Mouse (Mus musculus) large intestine, adult 2 months (tissue): ENCODE data around the gene Itih2. TPM values are rescaled to one million over a fixed set of nuclear protein-coding genes. Genes with fewer than 3 reads are reported as not detected.
A peak's percentile ranks its signal among the peaks of the same experiment; 100 is the strongest.

ENCODE experiments used
- DNase-seq: peaks from one replicate; pipeline ENCODE4 v3.0.0-alpha.2; 2012; ENCODE audit warnings: low read depth, low spot score
- WGBS: fragments of 180-500 bp; shearing (Covaris S2); methylation state at CpG from one replicate; pipeline ENCODE4 v1.1.7; 2018; 5-methylcytosine and 5-hydroxymethylcytosine counted together
- polyA plus RNA-seq: library from polyadenylated mRNA; depleted of rRNA; stranded (reverse); fragments of >200 nt; gene quantifications from 2 replicates; pipeline ENCODE4 v1.2.3, GENCODE M21; 2012

Gene Itih2
- polyA plus RNA-seq, 1 experiment = 0.05 TPM

- 65% methylated on average over 4 of the region's 4 CpGs for WGBS
Measured at GRCm38 (mm10) chr2:10126122-10126521, 5.1 kb downstream of the Itih2 start.

DNA sequence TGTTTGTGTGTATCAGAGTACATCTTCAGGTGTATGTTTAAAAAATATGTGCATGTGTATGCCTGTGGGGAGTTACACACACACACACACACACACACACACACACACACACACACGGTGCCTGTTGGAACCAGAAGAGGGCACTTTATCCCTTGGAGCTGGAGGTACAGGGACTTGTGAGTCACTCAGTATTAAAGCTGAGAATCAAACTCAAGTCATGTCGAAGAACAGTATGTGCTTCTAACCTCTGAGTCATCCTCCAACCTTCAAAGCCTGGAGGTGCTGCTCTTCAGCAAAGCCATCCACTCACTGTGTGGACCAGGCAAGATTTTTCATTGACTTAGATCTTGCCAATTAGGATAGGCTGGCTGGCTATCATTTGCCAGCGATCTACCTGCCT lies 9.4 kb downstream of the Itih2 start:
- no peak for DNase-seq
- WGBS = 47% methylated on average over 3 of the region's 3 CpGs

More at GRCm38 (mm10) chr2:10126122-10126521, 5.1 kb downstream of the Itih2 start:
- DNase-seq = no peak

- WGBS = 71% methylated on average over 8 of the region's 8 CpGs
- no peak for DNase-seq
Measured at GRCm38 (mm10) chr2:10119276-10119675, 11.9 kb downstream of the Itih2 start.

DNA sequence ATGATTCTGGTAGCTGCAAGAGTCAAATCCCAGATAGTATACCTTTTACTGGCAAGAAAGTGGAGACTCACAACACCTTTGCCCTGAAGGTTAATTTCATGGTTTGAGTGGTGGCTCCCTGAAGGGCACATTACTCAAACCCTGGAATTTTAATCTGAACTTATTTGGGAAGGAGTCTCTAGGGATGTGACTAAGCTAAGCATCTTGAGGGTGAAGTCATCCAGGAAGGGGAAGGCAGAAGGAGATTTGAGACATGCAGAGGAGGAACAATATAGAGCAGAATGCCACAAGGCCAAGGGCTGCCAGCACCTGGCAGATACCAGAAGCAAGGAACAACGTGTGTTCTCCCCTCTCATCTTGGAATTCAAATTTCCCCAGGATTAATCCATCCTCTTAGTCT lies 12.4 kb downstream of the Itih2 start:
- no peak for DNase-seq
- 63% methylated on average over 1 of the region's 1 CpGs for WGBS

DNA sequence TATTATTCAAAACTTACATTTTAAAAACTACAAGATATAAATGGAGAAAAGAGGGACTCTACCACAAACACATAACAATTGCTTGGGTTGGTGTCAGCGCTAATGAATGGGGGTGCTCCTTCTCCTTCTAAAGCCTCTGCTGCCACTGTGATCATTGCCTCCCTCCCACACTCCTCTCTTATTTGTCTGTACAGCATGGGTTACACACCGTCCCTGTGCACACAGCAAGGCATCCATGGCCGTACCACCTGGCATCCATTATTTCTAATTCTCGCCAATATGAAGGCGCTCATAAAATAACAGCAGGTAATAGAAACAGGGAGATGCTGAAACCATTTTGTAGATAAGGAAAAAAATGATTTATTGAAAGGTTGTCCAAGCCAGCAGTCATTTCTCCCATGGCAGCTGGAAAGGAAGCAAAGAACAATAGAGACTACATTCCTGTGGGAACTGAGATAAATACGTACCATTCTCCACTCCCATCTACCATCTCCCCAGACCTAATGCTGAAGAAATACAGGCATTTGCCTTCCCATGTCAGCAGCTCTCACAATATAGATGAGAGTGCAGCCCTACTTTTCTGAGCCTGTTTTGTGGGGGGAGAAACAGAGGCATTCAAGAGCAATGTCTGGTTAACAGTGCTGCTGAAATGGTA lies 22.5 kb downstream of the Itih2 start:
- no peak for DNase-seq
- WGBS = 73% methylated on average over 6 of the region's 6 CpGs

DNA sequence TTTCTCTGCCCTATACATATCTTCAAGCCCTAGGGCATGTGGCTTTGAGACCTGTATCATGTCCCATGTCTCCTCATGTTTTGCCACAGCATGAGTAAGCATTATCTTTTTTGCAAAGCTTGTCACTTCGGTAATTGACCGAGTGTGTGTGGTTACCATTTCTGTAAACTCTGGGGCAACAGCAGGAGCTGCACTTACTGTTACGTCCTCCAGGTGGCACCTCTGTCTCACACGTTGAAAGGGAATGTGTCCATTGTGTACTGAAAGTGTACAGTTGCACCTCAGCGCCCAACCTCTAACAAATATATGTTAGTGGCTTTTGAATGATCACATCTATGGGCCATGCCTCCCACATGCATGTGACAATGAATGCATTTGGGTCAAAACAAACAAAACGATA lies 30.0 kb downstream of the Itih2 start:
- no peak for DNase-seq
- 21% methylated on average over 6 of the region's 6 CpGs for WGBS

DNA sequence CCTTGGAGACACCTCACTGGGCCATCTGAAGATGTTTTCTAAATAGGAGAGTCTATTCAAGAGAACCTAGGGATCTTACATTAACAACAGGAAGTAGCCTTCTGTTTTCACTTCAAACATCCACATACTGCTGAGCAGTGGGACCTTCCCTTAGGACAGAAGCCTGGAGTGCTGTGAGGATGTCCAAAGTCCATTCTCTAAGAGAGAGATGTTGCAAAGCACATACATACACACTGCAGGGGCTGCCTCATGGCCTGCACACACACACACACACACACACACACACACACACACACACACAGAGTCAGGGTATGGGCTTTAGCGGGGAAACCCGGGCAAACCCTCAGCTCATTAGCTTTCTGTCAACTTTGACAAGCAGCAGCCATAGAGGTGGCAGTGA lies 30.7 kb downstream of the Itih2 start:
- DNase-seq = no peak

GRCm38 (mm10) chr2:10098598-10099215 lies 32.5 kb downstream of the Itih2 start:
- WGBS = 37% methylated on average over 9 of the region's 9 CpGs
- DNase-seq = no peak

More for the DNA sequence above, 30.7 kb downstream of the Itih2 start:
- WGBS = 66% methylated on average over 2 of the region's 2 CpGs

- no peak for DNase-seq
Measured at GRCm38 (mm10) chr2:10094327-10095100, 36.7 kb downstream of the Itih2 start.

GRCm38 (mm10) chr2:10087256-10087850 lies 43.8 kb downstream of the Itih2 start:
- WGBS = 54% methylated on average over 8 of the region's 8 CpGs
- no peak for DNase-seq

More at GRCm38 (mm10) chr2:10094327-10095100, 36.7 kb downstream of the Itih2 start:
- WGBS = 46% methylated on average over 14 of the region's 14 CpGs

- no peak for DNase-seq
- WGBS = 78% methylated on average over 1 of the region's 1 CpGs
Measured at GRCm38 (mm10) chr2:10082737-10083136, 48.5 kb downstream of the Itih2 start.

DNA sequence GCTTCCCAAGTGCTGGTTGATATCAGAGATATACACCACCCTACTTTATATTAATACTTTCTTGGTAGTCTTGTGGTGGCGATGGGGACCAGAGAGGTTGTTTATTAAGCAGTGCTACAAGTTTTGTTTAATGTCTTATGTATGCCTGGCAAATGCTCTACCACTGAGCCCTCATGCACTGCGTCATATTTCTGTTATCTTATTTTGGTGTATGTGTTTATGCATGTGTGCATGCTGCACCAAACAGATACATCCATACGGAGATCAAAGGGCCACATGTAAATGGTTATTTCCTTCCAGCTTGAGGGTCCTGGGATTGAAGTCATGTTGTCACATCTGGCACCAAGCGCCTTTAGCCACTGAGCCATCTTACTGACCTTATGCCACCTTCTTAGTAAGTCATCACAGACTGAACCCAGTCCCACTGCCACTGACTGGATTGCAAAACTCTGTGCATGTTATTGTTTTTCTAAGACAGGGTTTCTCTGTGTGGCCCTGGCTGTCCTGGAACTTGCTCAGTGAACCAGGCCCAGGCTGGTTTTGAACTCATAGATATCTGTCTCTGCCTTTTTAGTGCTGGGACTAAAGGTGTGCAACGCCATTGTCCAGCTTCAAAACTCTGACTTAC lies 49.6 kb downstream of the Itih2 start:
- 82% methylated on average over 5 of the region's 5 CpGs for WGBS
- DNase-seq = no peak

DNA sequence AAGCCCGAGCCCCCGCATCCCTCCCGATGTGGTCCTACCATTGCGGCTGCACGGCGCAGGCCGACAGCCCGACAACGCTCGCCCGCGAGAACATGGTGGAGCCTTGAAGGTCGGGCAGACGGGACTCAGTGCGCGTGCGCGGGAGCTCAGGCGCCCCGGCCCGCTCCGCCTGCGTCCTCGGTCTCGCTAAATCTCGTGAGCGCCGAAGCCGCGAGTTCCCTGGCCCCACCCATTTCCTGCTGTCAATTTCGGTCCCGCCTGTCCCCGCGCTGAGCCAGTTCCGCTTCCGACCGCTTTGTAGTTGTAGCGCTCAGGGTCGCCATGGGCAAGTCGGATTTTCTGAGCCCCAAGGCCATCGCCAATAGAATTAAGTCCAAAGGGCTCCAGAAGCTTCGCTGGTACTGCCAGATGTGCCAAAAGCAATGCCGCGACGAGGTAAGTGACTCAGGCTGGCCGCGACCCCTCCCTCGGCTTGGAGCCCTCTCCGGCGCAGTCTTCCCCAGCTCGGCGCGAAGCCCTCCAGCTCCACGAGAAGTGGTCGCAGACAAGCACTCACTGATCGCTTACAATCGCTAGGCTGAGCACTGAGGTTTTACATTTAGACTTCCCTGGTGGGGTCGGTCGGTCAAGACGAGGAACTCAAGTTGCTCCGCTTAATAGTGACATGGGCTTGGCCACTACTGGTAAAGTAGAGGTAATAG lies 50.7 kb downstream of the Itih2 start, which contains the start of the genes Atp5c1 and Kin:
TSS of gene Atp5c1 (minus strand) at position 201 of the 701 bp plus-strand sequence.
TSS of gene Kin (plus strand) at position 284 of the 701 bp plus-strand sequence.
- under 1% methylated on average over 61 of the region's 61 CpGs for WGBS
- DNase-seq = peak; percentile 84

GRCm38 (mm10) chr2:10079745-10080309 lies 51.4 kb downstream of the Itih2 start:
- no peak for DNase-seq
- under 1% methylated on average over 28 of the region's 28 CpGs for WGBS

DNA sequence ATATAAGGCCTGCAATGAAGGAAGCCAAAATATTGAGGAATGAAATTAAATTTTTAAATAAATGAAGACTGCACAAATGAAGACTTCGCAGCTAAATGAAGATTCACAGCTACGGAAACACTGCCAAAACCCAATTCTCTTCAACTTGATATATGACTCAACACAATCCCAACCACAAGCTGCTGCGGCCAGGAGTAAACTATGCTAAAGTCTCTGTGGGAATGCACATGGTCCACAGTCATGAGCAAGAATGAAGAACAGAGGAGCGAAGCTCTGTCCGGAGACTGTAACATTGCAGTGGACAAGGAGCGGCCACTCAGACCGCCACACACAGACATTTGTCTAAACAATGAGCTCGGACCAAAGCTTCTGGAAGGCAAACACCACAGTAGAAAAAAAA lies 54.5 kb downstream of the Itih2 start:
- no peak for DNase-seq
- WGBS = 58% methylated on average over 8 of the region's 8 CpGs

DNA sequence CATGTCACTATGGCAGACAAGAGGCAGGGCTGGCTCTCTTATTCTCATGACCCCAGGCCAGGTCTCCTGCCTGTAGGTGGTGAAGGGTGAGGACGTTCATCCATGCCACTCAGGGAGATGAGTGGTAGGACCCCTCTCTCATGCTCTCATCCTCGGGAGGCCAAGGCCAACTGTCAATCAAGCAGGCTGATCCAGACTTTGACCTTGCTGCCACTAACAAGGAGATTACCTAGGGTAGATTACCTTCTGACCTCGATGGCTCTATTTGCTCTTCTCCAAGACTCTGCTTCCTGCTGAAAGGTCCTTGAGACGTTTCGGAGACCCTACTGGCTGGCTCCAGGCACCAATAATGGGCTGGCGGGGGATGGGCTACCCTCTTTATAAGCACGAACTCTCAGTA lies 56.7 kb downstream of the Itih2 start:
- no peak for DNase-seq
- WGBS = 44% methylated on average over 7 of the region's 7 CpGs

DNA sequence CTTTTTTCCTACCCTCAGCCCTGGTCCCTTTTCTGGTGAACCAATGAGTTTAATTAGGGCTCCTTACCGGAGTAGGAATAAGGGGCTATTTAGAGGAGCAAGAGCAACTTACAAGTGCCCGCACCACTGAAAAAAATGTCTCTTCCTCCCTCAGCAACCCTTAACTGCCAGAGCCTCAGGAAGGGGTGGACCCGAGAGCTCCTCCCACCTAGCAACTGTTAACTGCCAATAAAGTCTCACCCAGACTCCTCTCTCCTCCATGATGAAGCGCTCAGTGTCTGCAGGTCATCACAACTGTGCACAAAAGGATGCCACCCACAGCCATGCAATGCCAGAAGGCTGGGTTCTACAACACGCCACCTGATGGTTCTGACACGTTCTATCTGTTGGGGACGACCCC lies 59.4 kb downstream of the Itih2 start:
- 66% methylated on average over 7 of the region's 7 CpGs for WGBS

DNA sequence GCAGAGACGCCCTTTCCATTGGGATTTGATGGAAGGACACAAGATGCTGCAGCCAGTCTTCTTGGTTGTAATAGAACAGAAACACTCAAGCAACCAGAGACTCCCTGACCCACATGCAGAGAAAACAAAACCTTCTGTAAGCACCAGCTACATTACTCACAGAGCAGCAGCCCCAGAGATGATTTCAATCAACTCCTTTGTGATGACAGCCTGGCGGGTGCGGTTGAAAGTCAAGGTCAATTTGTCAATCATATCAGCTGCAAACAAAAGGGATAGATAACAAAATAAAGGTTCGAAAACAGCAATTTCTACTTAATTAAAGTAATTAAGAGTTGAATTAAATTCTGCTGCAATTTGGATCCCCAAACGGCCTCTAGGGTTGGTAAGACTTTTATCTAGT lies 72.4 kb downstream of the Itih2 start:
- DNase-seq = no peak
- 79% methylated on average over 5 of the region's 5 CpGs for WGBS

More for the DNA sequence above, 59.4 kb downstream of the Itih2 start:
- DNase-seq = no peak

DNA sequence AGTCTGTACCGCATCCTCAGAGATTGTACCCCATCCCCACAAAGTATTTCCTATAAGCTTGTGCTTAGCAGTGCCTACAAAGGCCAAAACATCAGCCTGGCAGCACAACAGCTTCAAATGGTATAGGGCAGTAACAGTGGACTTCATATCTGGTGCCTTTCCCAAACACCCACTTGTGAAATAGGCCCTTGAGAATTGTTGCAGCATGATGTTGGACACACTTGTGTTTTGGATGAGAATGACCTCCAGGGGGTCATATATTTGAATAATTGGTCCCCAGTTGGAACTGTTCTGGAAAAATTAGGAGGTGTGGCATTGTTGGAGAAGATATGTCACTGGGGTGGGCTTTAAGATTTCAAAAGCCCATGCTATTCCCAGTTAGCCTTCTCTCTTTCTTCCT lies 79.2 kb downstream of the Itih2 start:
- 94% methylated on average over 1 of the region's 1 CpGs for WGBS
- DNase-seq = no peak
